Comparison of ENCODE assay signal across 12 mouse cellular contexts in the genomic region with DNA sequence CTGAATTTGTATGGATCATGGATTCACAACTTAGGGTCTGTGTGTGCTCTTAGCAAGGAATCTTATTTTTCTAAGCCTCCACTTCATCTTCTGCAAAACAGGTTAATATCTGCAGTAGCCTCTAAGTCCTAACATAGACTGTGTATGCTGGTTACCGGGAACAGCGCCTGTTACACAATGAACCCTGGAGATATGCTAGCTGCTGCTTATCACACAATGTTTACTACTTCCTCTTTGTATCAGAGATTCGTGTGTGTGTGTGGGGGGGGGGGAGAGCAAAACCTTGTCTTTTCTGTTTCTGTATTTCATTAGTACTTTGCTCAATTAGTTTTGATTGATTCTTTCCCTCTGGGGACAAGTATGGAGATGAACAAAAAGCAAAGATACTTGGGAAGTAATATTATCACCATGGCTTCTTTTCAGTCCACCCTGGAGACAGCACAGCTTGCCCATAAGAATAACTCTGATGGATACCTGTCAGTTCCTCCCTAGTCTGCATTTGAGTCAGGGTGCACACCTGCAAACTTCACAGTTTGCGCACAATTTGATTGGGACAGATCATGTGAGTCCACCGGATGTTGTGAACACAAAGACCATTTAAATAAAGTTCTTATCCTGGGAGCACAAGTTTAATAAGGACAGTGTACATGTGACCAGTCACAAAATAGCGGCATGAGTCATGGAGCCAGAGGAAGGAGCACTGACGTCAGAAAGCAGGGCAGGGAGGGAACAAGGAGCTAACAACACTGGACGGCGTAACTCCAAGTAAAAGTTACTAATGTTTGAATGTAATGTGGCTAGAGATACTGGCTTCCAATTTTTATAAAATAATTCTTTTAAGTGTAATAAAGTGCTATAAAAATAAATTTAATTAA.
DNase-seq lines count a peak whose midpoint lies in the region; ATAC-seq and TF ChIP-seq lines count a peak whose summit lies in the region.
"Had no signal": no experiment of that assay in that cellular context is flagged by ENCODE, and none has a peak within 500 bp of the region (broad histone marks: within the 10 kb centered on the region; RNA-seq: fewer than 3 reads in every experiment).

No protein-coding gene starts in this region.

- intact Hi-C loops in heart, adult 2 months (cut with DNase I): no loop called here
- intact Hi-C loops in left cerebral cortex, adult 2 months (cut with DNase I): no loop called here

- H3K79me2 ChIP-seq in heart, adult 2 months (replicated peaks; ENCODE audit: control insufficient read depth, insufficient read depth, low read length): no peaks in the 10 kb centered on the region

- TF ChIP-seq EP300 in heart, adult 2 months (IDR thresholded peaks at IDR 0.05; ENCODE audit: insufficient read depth, low read depth, low read length): 0 out of 2 replicates have a peak, but pooled peaks have one; percentile 13
- TF ChIP-seq EP300 in heart, postnatal 0 days (IDR thresholded peaks at IDR 0.05; ENCODE audit: low read depth): no peak

- TF ChIP-seq CTCF in heart, adult 2 months (IDR thresholded peaks at IDR 0.05): no peak
- TF ChIP-seq CTCF in heart, postnatal 0 days (IDR thresholded peaks at IDR 0.05; ENCODE audit: low read depth): no peak
- TF ChIP-seq CTCF in left cerebral cortex, adult 2 months (IDR thresholded peaks at IDR 0.05): no peak

- H3K4me2 ChIP-seq in heart, postnatal 0 days (ENCODE audit: low read depth, low read length): no peak overlapping the region
- H3K4me2 ChIP-seq: hindbrain, embryonic 14.5 days; lung, embryonic 15.5 days had no signal

- peak; percentile 88 for ATAC-seq in heart, postnatal 0 days (ENCODE audit: insufficient read depth, low read depth)
- ATAC-seq in megakaryocyte progenitor cell, adult 5-6 weeks (replicated peaks; ENCODE audit: poor library complexity): peak; percentile 92

- WGBS in heart, adult 2 months: 26% methylated on average over 9 of the region's 9 CpGs
- 44% methylated on average over 9 of the region's 9 CpGs for WGBS in heart, postnatal 0 days

- H3K9me3 ChIP-seq in heart, postnatal 0 days (replicated peaks; ENCODE audit: control insufficient read depth, low read length): no peaks in the 10 kb centered on the region
- H3K9me3 ChIP-seq: lung, embryonic 15.5 days had no signal

- no peaks in the 10 kb centered on the region for H3K27me3 ChIP-seq in heart, adult 2 months (ENCODE audit: control insufficient read depth, insufficient read depth, low read length)
- H3K27me3 ChIP-seq in heart, postnatal 0 days (ENCODE audit: control insufficient read depth, insufficient read depth, low read length): no peaks in the 10 kb centered on the region
- H3K27me3 ChIP-seq: lung, embryonic 15.5 days had no signal

- peaks cover 2% of the 10 kb centered on the region; the same call in 1 of the 2 replicates for H3K4me1 ChIP-seq in heart, adult 2 months (ENCODE audit: control insufficient read depth, insufficient read depth, low read length)
- 0 out of 2 replicates have a peak, but pooled peaks cover 3% of the 10 kb centered on the region for H3K4me1 ChIP-seq in heart, postnatal 0 days (ENCODE audit: control insufficient read depth, insufficient read depth)
- H3K4me1 ChIP-seq: lung, embryonic 15.5 days had no signal

- no peak overlapping the region for H3K27ac ChIP-seq in heart, adult 2 months
- H3K27ac ChIP-seq in heart, postnatal 0 days (ENCODE audit: low read depth): 0 out of 2 replicates have a peak overlapping the region, but pooled peaks have one; percentile 11
- H3K27ac ChIP-seq in left cerebral cortex, adult 2 months: no peak overlapping the region
- H3K27ac ChIP-seq: hindbrain, embryonic 14.5 days; kidney, postnatal 0 days; lung, embryonic 15.5 days had no signal

- TF ChIP-seq POLR2A in heart, adult 2 months (IDR thresholded peaks at IDR 0.05; ENCODE audit: insufficient read depth, low read depth, low read length): no peak

- H3K4me3 ChIP-seq in heart, adult 2 months: no peak overlapping the region
- no peak overlapping the region for H3K4me3 ChIP-seq in heart, postnatal 0 days (ENCODE audit: low read depth, low read length)
- no peak overlapping the region for H3K4me3 ChIP-seq in left cerebral cortex, adult 2 months
- H3K4me3 ChIP-seq: lung, embryonic 15.5 days had no signal

- no peak overlapping the region for H3K9ac ChIP-seq in heart, adult 2 months (ENCODE audit: low read depth, low read length)
- H3K9ac ChIP-seq in heart, postnatal 0 days (replicated peaks; ENCODE audit: low read depth, low read length): no peak overlapping the region
- H3K9ac ChIP-seq: hindbrain, embryonic 14.5 days; lung, embryonic 15.5 days had no signal

- DNase-seq in heart, adult 2 months: peak in 1 of 2 experiments; percentile 29
- no peak for DNase-seq in heart, postnatal 4 days
- DNase-seq in Muller cell, postnatal 12 days (ENCODE audit: inconsistent ontology term): peak; percentile 11
- peak; percentile 55 for DNase-seq in heart, postnatal 0 days (ENCODE audit: low spot score)
- no peak for DNase-seq in left cerebral cortex, adult 2 months (ENCODE audit: extremely low spot score in 1 of 2, low spot score in 2 of 2)
- no peak for DNase-seq in cerebellum, postnatal 10 days
- DNase-seq in MN1 (ENCODE audit: low spot score): no peak
- DNase-seq: cerebellum, postnatal 14 days had no signal

- H3K36me3 ChIP-seq in heart, adult 2 months (ENCODE audit: control insufficient read depth, insufficient read depth, low read length): no peaks in the 10 kb centered on the region
- H3K36me3 ChIP-seq in heart, postnatal 0 days (replicated peaks; ENCODE audit: control insufficient read depth, insufficient read depth, low read length): no peaks in the 10 kb centered on the region
- H3K36me3 ChIP-seq: lung, embryonic 15.5 days had no signal

Comparison
In these comparisons a context has a peak if more than half of its experiments do, and no peak if none do; other contexts are left out.
1. DNase-seq: peak in Muller cell, postnatal 12 days (single experiment) and heart, postnatal 0 days (single experiment); none in heart, postnatal 4 days (single experiment), left cerebral cortex, adult 2 months (0 of 2), cerebellum, postnatal 10 days (0 of 2) and MN1 (single experiment).